Mouse (Mus musculus): ENCODE results near the gene Cdk15.

The Cdk15 gene

GRCm38 (mm10) chr1:59380926-59381325 is 124.2 kb downstream of the Cdk15 start:
- DNase-seq, result no peak

- DNase-seq, result no peak
These were observed 124.8 kb downstream of the Cdk15 start for GRCm38 (mm10) chr1:59381483-59381882.

- no peak for DNase-seq
These were observed 125.8 kb downstream of the Cdk15 start for GRCm38 (mm10) chr1:59382516-59382915.

GRCm38 (mm10) chr1:59383049-59383610 is 126.4 kb downstream of the Cdk15 start:
- DNase-seq, result no peak

GRCm38 (mm10) chr1:59384400-59384799 is 127.7 kb downstream of the Cdk15 start:
- no peak for DNase-seq

GRCm38 (mm10) chr1:59385641-59386040 is 128.9 kb downstream of the Cdk15 start:
- no peak for DNase-seq

- no peak for DNase-seq
These were observed 131.0 kb downstream of the Cdk15 start for GRCm38 (mm10) chr1:59387542-59388314.

GRCm38 (mm10) chr1:59389181-59389580 is 132.5 kb downstream of the Cdk15 start:
- DNase-seq, result no peak

- no peak for DNase-seq
These were observed 135.0 kb downstream of the Cdk15 start for GRCm38 (mm10) chr1:59391736-59392135.

- DNase-seq, result no peak
These were observed 137.4 kb downstream of the Cdk15 start for GRCm38 (mm10) chr1:59394072-59394471.

GRCm38 (mm10) chr1:59394616-59395015 is 137.9 kb downstream of the Cdk15 start:
- no peak for DNase-seq

- no peak for DNase-seq
These were observed 139.3 kb downstream of the Cdk15 start for GRCm38 (mm10) chr1:59395992-59396391.

GRCm38 (mm10) chr1:59399554-59400325 is 143.0 kb downstream of the Cdk15 start:
- DNase-seq, result no peak

- DNase-seq, result no peak
These were observed 144.5 kb downstream of the Cdk15 start for GRCm38 (mm10) chr1:59401253-59401652.
